Mouse (Mus musculus) lung, postnatal 36 days (tissue): ENCODE data around the gene Clpp.

ENCODE experiments used
- DNase-seq: peaks from one replicate; pipeline ENCODE4 v3.0.0; 2022; ENCODE audit warnings: mixed read lengths

Gene Clpp

GRCm38 (mm10) chr17:56988921-56989430 lies 1.1 kb upstream of the Clpp start:
- DNase-seq: no peak

- peak; percentile 93 for DNase-seq
Observed at GRCm38 (mm10) chr17:56989467-56990114, 514 bp upstream of the Clpp start.

- no peak for DNase-seq
Observed at GRCm38 (mm10) chr17:56990966-56991365, 861 bp downstream of the Clpp start.

GRCm38 (mm10) chr17:56995046-56995445 lies 4.9 kb downstream of the Clpp start:
- no peak for DNase-seq

GRCm38 (mm10) chr17:56996506-56996905 lies 6.4 kb downstream of the Clpp start:
- DNase-seq: no peak

- DNase-seq: peak; percentile 100
Observed at GRCm38 (mm10) chr17:56997029-56997667, 7.0 kb downstream of the Clpp start, which contains the start of gene Alkbh7. TSS of gene Alkbh7 (plus strand) at chr17:56997339.

- DNase-seq: no peak
Observed at GRCm38 (mm10) chr17:56999414-56999813, 9.3 kb downstream of the Clpp start.

GRCm38 (mm10) chr17:56999968-57000609 lies 10.0 kb downstream of the Clpp start, which contains the start of gene Pspn:
TSS of gene Pspn (minus strand) at chr17:57000018.
- DNase-seq: no peak

GRCm38 (mm10) chr17:57001228-57001627 lies 11.1 kb downstream of the Clpp start:
- no peak for DNase-seq

- DNase-seq: no peak
Observed at GRCm38 (mm10) chr17:57003994-57004393, 13.9 kb downstream of the Clpp start.

- DNase-seq: no peak
Observed at GRCm38 (mm10) chr17:57007137-57007905, 17.2 kb downstream of the Clpp start.

GRCm38 (mm10) chr17:57010911-57011235 lies 20.8 kb downstream of the Clpp start:
- DNase-seq: no peak

- DNase-seq: peak; percentile 95
Observed at GRCm38 (mm10) chr17:57011236-57012141, 21.4 kb downstream of the Clpp start, which contains the start of the genes Gtf2f1 and Gm17949. TSS of gene Gtf2f1 (minus strand) at chr17:57011288. TSS of gene Gm17949 (plus strand) at chr17:57011469.

GRCm38 (mm10) chr17:57012245-57012795 lies 22.2 kb downstream of the Clpp start:
- no peak for DNase-seq

GRCm38 (mm10) chr17:57019693-57020092 lies 29.6 kb downstream of the Clpp start:
- DNase-seq: no peak

- no peak for DNase-seq
Observed at GRCm38 (mm10) chr17:57020960-57021359, 30.9 kb downstream of the Clpp start.

GRCm38 (mm10) chr17:57027471-57027870 lies 37.4 kb downstream of the Clpp start:
- DNase-seq: no peak

GRCm38 (mm10) chr17:57029691-57030090 lies 39.6 kb downstream of the Clpp start:
- no peak for DNase-seq

GRCm38 (mm10) chr17:57030931-57031660 lies 41.0 kb downstream of the Clpp start, which contains the start of gene Khsrp:
TSS of gene Khsrp (minus strand) at chr17:57031522.
- DNase-seq: no peak

GRCm38 (mm10) chr17:57031661-57032420 lies 41.7 kb downstream of the Clpp start:
- DNase-seq: peak; percentile 100
